Mouse (Mus musculus): ENCODE measurements around the gene Slc22a3.

Slc22a3 gene

GRCm38 (mm10) chr17:12431707-12432106 lies 75.8 kb downstream of the Slc22a3 start:
- no peak for TF ChIP-seq GATA4 (IDR thresholded peaks at IDR 0.05; ENCODE audit: insufficient replicate concordance, low read length)

- no peak for TF ChIP-seq GATA4 (IDR thresholded peaks at IDR 0.05; ENCODE audit: insufficient replicate concordance, low read length)
These were observed 79.1 kb downstream of the Slc22a3 start for GRCm38 (mm10) chr17:12428369-12428768.

- no peak for TF ChIP-seq GATA4 (IDR thresholded peaks at IDR 0.05; ENCODE audit: insufficient replicate concordance, low read length)
These were observed 80.3 kb downstream of the Slc22a3 start for GRCm38 (mm10) chr17:12427156-12427555.

DNA sequence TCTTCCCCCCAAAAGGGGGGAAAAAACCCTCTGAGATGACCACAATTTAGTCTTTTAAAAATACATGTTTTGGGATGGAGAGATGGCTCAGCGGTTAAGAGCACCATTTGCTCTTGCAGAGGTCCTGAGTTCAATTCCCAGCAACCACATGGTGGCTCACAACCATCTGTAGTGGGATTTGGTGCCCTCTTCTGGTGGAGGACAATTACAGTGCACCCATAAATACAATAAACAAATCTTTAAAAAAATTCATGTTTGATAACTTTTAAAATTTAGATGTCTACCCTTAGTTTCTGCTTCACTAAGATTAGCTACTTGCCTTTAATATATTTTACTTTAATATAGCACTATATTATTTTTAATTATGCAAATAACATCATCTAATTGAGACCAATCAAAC lies 85.4 kb downstream of the Slc22a3 start:
- TF ChIP-seq GATA4 (IDR thresholded peaks at IDR 0.05; ENCODE audit: insufficient replicate concordance, low read length) = no peak

- no peak for TF ChIP-seq GATA4 (IDR thresholded peaks at IDR 0.05; ENCODE audit: insufficient replicate concordance, low read length)
These were observed 86.5 kb downstream of the Slc22a3 start for GRCm38 (mm10) chr17:12420886-12421574.

- no peak for TF ChIP-seq GATA4 (IDR thresholded peaks at IDR 0.05; ENCODE audit: insufficient replicate concordance, low read length)
These were observed 87.9 kb downstream of the Slc22a3 start for GRCm38 (mm10) chr17:12419491-12420079.

DNA sequence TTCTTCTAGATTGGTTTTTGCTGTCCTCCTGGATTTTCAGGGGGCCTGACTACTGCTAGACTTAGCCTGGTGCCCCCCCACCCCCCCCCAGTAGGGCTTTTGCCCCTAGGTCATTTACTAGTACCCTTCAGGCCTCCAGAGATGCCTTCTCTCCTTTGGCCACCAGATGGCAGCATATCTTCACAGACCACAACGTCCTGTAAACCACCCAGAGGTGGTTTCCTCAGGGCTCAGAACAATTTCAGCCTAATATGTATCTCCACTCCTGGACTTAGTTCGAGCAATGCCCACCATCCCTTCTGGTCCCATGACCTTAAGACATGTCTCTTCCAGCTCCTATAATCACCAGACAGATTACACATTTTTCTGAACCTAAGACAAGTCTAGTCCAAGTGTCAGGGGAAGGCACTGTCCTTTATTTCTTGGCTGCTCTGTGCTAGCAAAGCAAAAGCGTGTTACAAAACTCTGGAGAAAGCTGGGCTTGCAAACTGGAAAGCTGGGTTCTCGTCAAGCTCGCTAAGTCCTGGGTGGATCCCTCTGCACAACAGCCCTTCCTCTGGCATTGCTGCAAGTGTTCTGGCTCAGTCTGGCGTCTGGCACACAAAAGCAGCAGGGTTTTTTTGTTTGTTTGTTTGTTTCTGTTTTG lies 91.1 kb downstream of the Slc22a3 start:
- no peak for TF ChIP-seq GATA4 (IDR thresholded peaks at IDR 0.05; ENCODE audit: insufficient replicate concordance, low read length)

DNA sequence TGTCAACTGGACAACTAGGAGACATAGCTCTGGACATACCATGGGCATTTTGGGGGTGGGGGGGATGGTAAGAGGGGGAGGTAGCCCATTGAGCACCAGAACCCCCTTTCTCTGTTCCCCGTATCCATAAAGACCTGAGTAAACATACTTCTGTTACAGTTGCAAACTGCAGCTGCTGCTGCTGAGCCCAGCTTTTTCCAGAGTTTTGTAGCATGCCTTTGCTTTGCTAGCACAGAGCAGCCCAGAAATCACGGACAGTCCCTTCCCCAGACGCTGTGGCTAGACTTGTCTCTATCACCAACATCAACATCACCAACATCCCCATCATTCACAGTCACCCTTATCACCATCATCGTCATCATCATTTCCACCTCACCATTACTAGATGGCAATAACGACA lies 91.8 kb downstream of the Slc22a3 start:
- no peak for TF ChIP-seq GATA4 (IDR thresholded peaks at IDR 0.05; ENCODE audit: insufficient replicate concordance, low read length)

DNA sequence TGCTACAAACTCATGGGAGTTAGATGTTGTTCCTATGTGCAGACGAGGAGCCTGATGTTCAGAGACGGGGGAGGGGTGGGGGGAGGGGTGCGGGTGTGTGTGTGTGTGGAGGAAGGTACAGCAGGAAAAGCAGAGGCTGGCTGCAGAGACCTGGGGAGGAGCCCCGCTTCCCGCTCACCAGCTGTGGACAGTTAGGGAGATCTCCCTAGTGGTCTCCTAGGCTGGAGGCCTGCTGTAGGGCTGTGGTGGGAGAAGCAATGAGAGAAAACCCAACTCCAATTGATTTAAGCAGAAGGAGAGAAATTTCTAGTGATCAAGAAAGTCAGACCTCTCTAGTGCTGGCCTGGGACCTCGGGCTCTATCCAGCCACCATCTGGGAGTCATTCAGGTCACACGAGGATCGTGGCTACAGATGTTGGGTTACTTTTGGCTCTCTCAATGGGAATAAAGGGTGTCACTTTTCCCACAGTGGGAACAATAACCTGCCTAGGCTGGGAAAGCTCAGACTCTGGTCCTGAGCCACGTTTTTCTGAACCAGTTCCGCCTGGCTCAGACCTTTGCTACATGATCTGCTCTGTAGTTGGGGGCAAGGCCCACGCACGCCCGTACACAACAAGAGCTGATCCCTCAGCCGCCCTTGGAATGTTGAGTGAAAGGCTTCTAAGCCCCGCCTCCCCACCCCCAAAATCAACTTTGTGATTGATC lies 92.3 kb downstream of the Slc22a3 start:
- no peak for TF ChIP-seq GATA4 (IDR thresholded peaks at IDR 0.05; ENCODE audit: insufficient replicate concordance, low read length)

GRCm38 (mm10) chr17:12412891-12413237 lies 94.6 kb downstream of the Slc22a3 start:
- TF ChIP-seq GATA4 (IDR thresholded peaks at IDR 0.05; ENCODE audit: insufficient replicate concordance, low read length) = no peak

- TF ChIP-seq GATA4 (IDR thresholded peaks at IDR 0.05; ENCODE audit: insufficient replicate concordance, low read length) = no peak
These were observed 95.2 kb downstream of the Slc22a3 start for GRCm38 (mm10) chr17:12412181-12412890.

GRCm38 (mm10) chr17:12409346-12409944 lies 98.1 kb downstream of the Slc22a3 start:
- no peak for TF ChIP-seq GATA4 (IDR thresholded peaks at IDR 0.05; ENCODE audit: insufficient replicate concordance, low read length)

GRCm38 (mm10) chr17:12403420-12403819 lies 104.1 kb downstream of the Slc22a3 start:
- TF ChIP-seq GATA4 (IDR thresholded peaks at IDR 0.05; ENCODE audit: insufficient replicate concordance, low read length) = no peak

GRCm38 (mm10) chr17:12396163-12396677 lies 111.3 kb downstream of the Slc22a3 start:
- TF ChIP-seq GATA4 (IDR thresholded peaks at IDR 0.05; ENCODE audit: insufficient replicate concordance, low read length) = no peak

DNA sequence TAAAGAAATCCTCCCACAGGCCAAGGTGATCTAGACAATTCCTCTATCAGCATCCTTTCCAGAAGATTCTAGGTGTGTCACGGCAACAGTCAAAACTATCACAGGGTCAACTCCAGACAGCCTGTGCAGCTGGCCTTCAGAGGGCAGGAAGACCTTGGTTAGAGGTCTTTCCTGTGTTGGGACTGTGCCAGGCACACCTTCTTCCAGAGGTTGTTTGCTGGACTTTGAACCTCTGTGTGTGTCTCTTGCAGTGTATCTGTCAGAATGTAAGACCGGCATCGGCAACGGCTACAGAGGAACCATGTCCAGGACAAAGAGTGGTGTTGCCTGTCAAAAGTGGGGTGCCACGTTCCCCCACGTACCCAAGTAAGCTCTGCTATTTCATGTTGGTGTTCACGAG lies 119.3 kb downstream of the Slc22a3 start:
- TF ChIP-seq GATA4 (IDR thresholded peaks at IDR 0.05; ENCODE audit: insufficient replicate concordance, low read length) = no peak

Measured in liver, adult (tissue).